Mouse (Mus musculus) lung, postnatal 0 days (tissue): ENCODE measurements at regions not wholly inside any gene's neighbourhood (a gene's known extent, or its start where the extent isn't known, plus 50 kb on each side); places are given as distances from the start of the nearest gene placed in this dataset.

Source experiments
- ATAC-seq: fragments of 200-750 bp; cut with Nextera tagmentation; 2 replicates; pipeline ENCODE4 v1.8.0; 2017; ENCODE audit warnings: moderate library complexity
- DNase-seq: peaks from one replicate; pipeline ENCODE4 v3.0.0-alpha.2; 2016; ENCODE audit warnings: low spot score
- H3K27ac ChIP-seq: fragments of 300-500 bp; sonication (generic); 2 replicates; pipeline ENCODE4 v1.5.1; 2014; ENCODE audit warnings: antibody characterized with exemption, mild to moderate bottlenecking, low read length, mixed read lengths
- H3K27me3 ChIP-seq: fragments of 300-500 bp; sonication (generic); replicated peaks from 2 replicates; pipeline ENCODE4 v1.6.1; 2014; ENCODE audit warnings: low read length, mixed read lengths; ENCODE audit not compliant: insufficient read depth
- H3K36me3 ChIP-seq: fragments of 300-500 bp; sonication (generic); 2 replicates; pipeline ENCODE4 v1.6.1; 2014; ENCODE audit warnings: low read length, mixed read lengths; ENCODE audit not compliant: insufficient read depth
- H3K4me1 ChIP-seq: fragments of 300-500 bp; sonication (generic); 2 replicates; pipeline ENCODE4 v1.6.1; 2014; ENCODE audit warnings: antibody characterized with exemption, low read depth, low read length, mixed read lengths; ENCODE audit not compliant: insufficient read depth
- H3K4me2 ChIP-seq: fragments of 300-500 bp; sonication (generic); replicated peaks from 2 replicates; pipeline ENCODE4 v1.6.1; 2014; ENCODE audit warnings: low read depth, mild to moderate bottlenecking, low read length, moderate library complexity, mixed read lengths
- H3K4me3 ChIP-seq: fragments of 300-500 bp; sonication (generic); 2 replicates; pipeline ENCODE4 v1.5.1; 2014; ENCODE audit warnings: low read depth, low read length
- H3K9ac ChIP-seq: fragments of 300-500 bp; sonication (generic); replicated peaks from 2 replicates; pipeline ENCODE4 v1.6.1; 2014; ENCODE audit warnings: low read depth, mild to moderate bottlenecking
- H3K9me3 ChIP-seq: fragments of 300-500 bp; sonication (generic); 2 replicates; pipeline ENCODE4 v1.6.1; 2016; ENCODE audit warnings: low read length, mixed read lengths
- CTCF ChIP-seq: IDR thresholded peaks from 2 replicates; pipeline ENCODE4 v1.5.1; 2016; ENCODE audit warnings: antibody characterized with exemption, mild to moderate bottlenecking
- EP300 ChIP-seq: IDR thresholded peaks from 2 replicates; pipeline ENCODE4 v1.6.1; 2016; ENCODE audit warnings: antibody characterized with exemption, mild to moderate bottlenecking, control low read depth
- WGBS: fragments of 180-500 bp; shearing (Covaris S2); extraction: QIAGEN DNeasy Blood & Tissue Kit; methylation state at CpG from one replicate; pipeline ENCODE4 v1.1.7; 2014; 5-methylcytosine and 5-hydroxymethylcytosine counted together

DNA sequence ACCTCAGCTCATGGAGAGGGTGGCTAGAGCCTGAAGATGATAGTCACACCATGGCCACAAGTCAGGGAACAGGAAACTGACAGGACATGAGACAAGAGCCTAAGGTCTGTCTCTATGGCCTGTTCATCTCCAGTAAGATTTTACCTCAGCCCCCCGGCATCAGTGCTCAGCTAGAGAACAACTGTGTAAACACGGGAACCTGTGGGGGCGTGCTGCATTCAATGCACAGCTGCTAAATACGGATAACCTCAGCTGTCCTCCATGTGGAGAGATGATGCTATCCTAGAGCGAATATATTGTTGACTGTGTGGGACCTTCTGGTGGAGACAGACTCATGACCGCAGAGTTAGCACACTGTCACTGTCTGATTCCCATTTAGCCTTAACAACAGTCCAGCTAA lies 76.4 kb upstream of the Eef1e1 start:
- Histone ChIP-seq H3K4me2 (no peak overlapping the region), H3K27me3 (no peaks in the 10 kb centered on the region), H3K27ac (no peak overlapping the region), H3K36me3 (no peaks in the 10 kb centered on the region), H3K4me3 (no peak overlapping the region), H3K9me3 (no peaks in the 10 kb centered on the region), H3K4me1 (no peaks in the 10 kb centered on the region), H3K9ac (no peak overlapping the region)
- TF ChIP-seq EP300: no peak
- no peak for TF ChIP-seq CTCF
- no peak for DNase-seq
- 66% methylated on average over 6 of the region's 6 CpGs for WGBS
- no peak for ATAC-seq

- no peak for DNase-seq
- WGBS: 73% methylated on average over 4 of the region's 4 CpGs
Measured at GRCm38 (mm10) chr13:38733246-38733645, 74.4 kb upstream of the Eef1e1 start.

DNA sequence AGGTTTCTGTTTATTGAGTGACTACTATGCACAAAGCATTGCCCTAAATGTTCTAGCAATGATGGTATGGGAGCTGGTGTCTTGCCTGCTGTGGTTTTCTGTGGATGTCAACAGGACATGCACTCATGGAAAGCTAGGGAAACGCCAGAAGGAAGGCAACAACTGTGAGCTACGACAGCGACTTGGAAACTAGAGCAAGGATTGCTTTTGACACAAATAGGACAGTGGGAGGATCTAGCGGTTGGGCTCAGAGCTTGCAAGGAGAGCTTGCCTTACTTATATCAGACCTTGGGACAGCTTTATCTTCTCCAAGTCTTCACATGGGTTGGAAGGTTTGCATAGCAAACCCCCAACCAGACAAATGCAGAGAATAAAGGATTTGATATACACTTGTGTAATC lies 66.6 kb upstream of the Eef1e1 start:
- DNase-seq: no peak
- TF ChIP-seq EP300: no peak
- no peak for TF ChIP-seq CTCF
- 84% methylated on average over 4 of the region's 4 CpGs for WGBS
- Histone ChIP-seq H3K27ac (no peak overlapping the region), H3K4me1 (no peaks in the 10 kb centered on the region), H3K4me3 (no peak overlapping the region), H3K36me3 (no peaks in the 10 kb centered on the region), H3K9ac (no peak overlapping the region), H3K4me2 (no peak overlapping the region), H3K27me3 (no peaks in the 10 kb centered on the region), H3K9me3 (no peaks in the 10 kb centered on the region)
- no peak for ATAC-seq

More at GRCm38 (mm10) chr13:38733246-38733645, 74.4 kb upstream of the Eef1e1 start:
- Histone ChIP-seq H3K36me3 (no peaks in the 10 kb centered on the region), H3K27me3 (no peaks in the 10 kb centered on the region), H3K4me2 (no peak overlapping the region), H3K4me1 (no peaks in the 10 kb centered on the region), H3K9me3 (no peaks in the 10 kb centered on the region), H3K27ac (no peak overlapping the region), H3K4me3 (no peak overlapping the region), H3K9ac (no peak overlapping the region)
- no peak for ATAC-seq
- TF ChIP-seq EP300: no peak
- TF ChIP-seq CTCF: no peak

DNA sequence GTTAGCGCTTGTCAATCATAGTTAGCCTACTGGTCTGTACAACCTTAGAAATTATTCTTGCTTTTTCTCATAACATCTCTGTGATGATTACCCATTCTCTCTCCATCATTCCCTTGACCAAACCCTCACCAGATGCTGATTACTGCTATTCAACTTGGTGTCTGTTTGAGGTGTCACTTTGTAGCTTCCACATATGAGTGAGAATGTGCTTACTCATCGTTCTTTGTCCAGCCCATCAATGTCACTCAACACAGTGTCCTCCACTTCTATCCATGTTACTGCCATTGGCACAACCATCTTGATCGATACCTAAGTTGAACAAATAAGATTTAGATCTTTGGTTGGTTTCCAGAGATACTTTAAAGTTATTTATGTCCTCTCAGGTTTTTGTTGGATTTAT lies 62.3 kb upstream of the Eef1e1 start:
- no peak overlapping the region for H3K4me3 ChIP-seq
- no peaks in the 10 kb centered on the region for H3K9me3 ChIP-seq
- no peaks in the 10 kb centered on the region for H3K36me3 ChIP-seq
- TF ChIP-seq CTCF: no peak
- no peak for TF ChIP-seq EP300
- no peak overlapping the region for H3K27ac ChIP-seq
- ATAC-seq: no peak
- no peak for DNase-seq
- WGBS: 94% methylated on average over 3 of the region's 3 CpGs
- H3K4me2 ChIP-seq: no peak overlapping the region
- no peaks in the 10 kb centered on the region for H3K27me3 ChIP-seq
- H3K9ac ChIP-seq: no peak overlapping the region
- H3K4me1 ChIP-seq: no peaks in the 10 kb centered on the region

DNA sequence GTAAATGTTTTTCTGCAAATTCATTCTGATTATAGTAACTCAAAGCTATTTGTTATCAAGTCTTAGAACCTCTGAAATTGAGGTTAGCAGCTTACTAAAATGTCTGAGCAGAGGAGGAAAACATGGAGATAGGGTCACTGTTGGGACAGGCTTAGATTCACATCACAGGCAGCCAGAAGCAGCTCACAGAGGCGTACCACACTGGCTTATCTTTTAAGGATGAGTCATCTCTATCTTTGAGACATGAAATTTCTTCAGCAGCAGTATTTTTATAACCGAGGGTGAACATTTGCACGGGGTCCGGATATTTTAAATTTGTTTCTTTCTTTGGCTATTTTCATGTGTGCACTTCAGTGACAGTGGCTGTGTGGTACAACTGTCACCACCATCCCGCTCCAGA lies 56.0 kb upstream of the Eef1e1 start:
- Histone ChIP-seq H3K9me3 (no peaks in the 10 kb centered on the region), H3K4me2 (no peak overlapping the region), H3K4me3 (no peak overlapping the region), H3K27me3 (no peaks in the 10 kb centered on the region), H3K27ac (no peak overlapping the region), H3K4me1 (no peaks in the 10 kb centered on the region), H3K36me3 (no peaks in the 10 kb centered on the region), H3K9ac (no peak overlapping the region)
- 83% methylated on average over 5 of the region's 5 CpGs for WGBS
- TF ChIP-seq EP300 (no peak), CTCF (no peak)
- DNase-seq (no peak), ATAC-seq (no peak)
